Mouse (Mus musculus) heart, postnatal 4 days (tissue): ENCODE measurements around the gene Meiob. TPM values are rescaled to one million over a fixed set of nuclear protein-coding genes. Genes with fewer than 3 reads are reported as not detected.

Experiments used
- DNase-seq: peaks from one replicate; pipeline ENCODE4 v3.0.0; 2021
- total RNA-seq, 2 experiments: library from RNA; stranded (reverse); gene quantifications; 2 replicates each; pipeline ENCODE4 v1.2.3; 2021

The Meiob gene
- total RNA-seq, 2 experiments from 2014 or later = 0.16 TPM; not detected in 1

- no peak for DNase-seq
Measured at GRCm38 (mm10) chr17:24874405-24874745, 70.3 kb downstream of the Meiob start.

GRCm38 (mm10) chr17:24874989-24875388, 70.9 kb downstream of the Meiob start:
- no peak for DNase-seq

- no peak for DNase-seq
Measured at GRCm38 (mm10) chr17:24877336-24878116, 73.4 kb downstream of the Meiob start.

- peak; percentile 75 for DNase-seq
Measured at GRCm38 (mm10) chr17:24878117-24878397, 74.0 kb downstream of the Meiob start.

GRCm38 (mm10) chr17:24878531-24878930, 74.4 kb downstream of the Meiob start:
- DNase-seq = no peak

GRCm38 (mm10) chr17:24881738-24882440, 77.8 kb downstream of the Meiob start:
- peak; percentile 71 for DNase-seq

GRCm38 (mm10) chr17:24884391-24884790, 80.3 kb downstream of the Meiob start:
- DNase-seq = no peak

GRCm38 (mm10) chr17:24885356-24886133, 81.5 kb downstream of the Meiob start:
- DNase-seq = no peak

- peak; percentile 98 for DNase-seq
Measured at GRCm38 (mm10) chr17:24886134-24886931, 82.2 kb downstream of the Meiob start, which contains the start of the genes Nubp2 and Spsb3. TSS of gene Nubp2 (minus strand) at chr17:24886349. TSS of gene Spsb3 (plus strand) at chr17:24886643.

- DNase-seq = no peak
Measured at GRCm38 (mm10) chr17:24886932-24887271, 82.8 kb downstream of the Meiob start.

GRCm38 (mm10) chr17:24887291-24888080, 83.4 kb downstream of the Meiob start:
- no peak for DNase-seq

- no peak for DNase-seq
Measured at GRCm38 (mm10) chr17:24888862-24889261, 84.8 kb downstream of the Meiob start.

Other genes starting within 250 kb of the Meiob start
- 10 to 100 TPM; 82.9 to 87.9 TPM for gene Tsc2, start 171.7 kb upstream of the Meiob start, total RNA-seq
- 1 to 10 TPM; 4.0 TPM for gene Nthl1, start 171.6 kb upstream of the Meiob start, total RNA-seq
- gene Slc9a3r2, start 154.0 kb upstream of the Meiob start, total RNA-seq = 10 to 100 TPM; 61.8 to 75.0 TPM
- gene Npw, start 145.8 kb upstream of the Meiob start, total RNA-seq = not detected
- 10 to 100 TPM; 26.0 to 26.6 TPM for gene Zfp598, start 134.6 kb upstream of the Meiob start, total RNA-seq
- under 1 TPM; 0.14 to 0.27 TPM for gene Syngr3, start 114.3 kb upstream of the Meiob start, total RNA-seq
- gene Gfer, start 108.1 kb upstream of the Meiob start, total RNA-seq = 10 to 100 TPM; 23.3 to 25.6 TPM
- 1 to 10 TPM; 1.9 to 2.1 TPM for gene Noxo1, start 108.1 kb upstream of the Meiob start, total RNA-seq
- 10 to 100 TPM; 25.2 to 29.2 TPM for gene Tbl3, start 96.6 kb upstream of the Meiob start, total RNA-seq
- not detected for gene Rnf151, start 86.2 kb upstream of the Meiob start, total RNA-seq
- gene Rps2, start 86.2 kb upstream of the Meiob start, total RNA-seq = 100 to 1,000 TPM; 734 to 782 TPM
- 100 to 1,000 TPM; 684 to 725 TPM for gene Ndufb10, start 79.8 kb upstream of the Meiob start, total RNA-seq
- 10 to 100 TPM; 19.5 TPM for gene Rpl3l, start 76.5 kb upstream of the Meiob start, total RNA-seq
- gene Msrb1, start 67.6 kb upstream of the Meiob start, total RNA-seq = 10 to 100 TPM; 74.4 to 83.3 TPM
- gene Hs3st6, start 51.3 kb upstream of the Meiob start, total RNA-seq = under 1 TPM in 1 of 2 experiments, not detected in 1; 0.20 TPM
- gene Hagh, start 35.9 kb downstream of the Meiob start, total RNA-seq = 10 to 100 TPM; 77.6 to 82.3 TPM
- 10 to 100 TPM; 50.3 to 53.0 TPM for gene Fahd1, start 46.1 kb downstream of the Meiob start, total RNA-seq
- gene Igfals, start 61.7 kb downstream of the Meiob start, total RNA-seq = 1 to 10 TPM; 2.9 to 3.5 TPM
- 10 to 100 TPM; 25.6 to 27.0 TPM for gene Nubp2, start 82.1 kb downstream of the Meiob start, total RNA-seq
- gene Spsb3, start 82.4 kb downstream of the Meiob start, total RNA-seq = 10 to 100 TPM; 34.8 to 38.6 TPM
- gene Eme2, start 90.8 kb downstream of the Meiob start, total RNA-seq = 10 to 100 TPM; 24.8 to 27.1 TPM
- gene Mrps34, start 90.8 kb downstream of the Meiob start, total RNA-seq = 10 to 100 TPM; 93.6 to 97.0 TPM
- 10 to 100 TPM; 33.6 to 42.8 TPM for gene Nme3, start 92.2 kb downstream of the Meiob start, total RNA-seq
- gene Mapk8ip3, start 132.7 kb downstream of the Meiob start, total RNA-seq = 10 to 100 TPM; 66.5 to 68.5 TPM
- 10 to 100 TPM; 43.6 to 49.9 TPM for gene Jpt2, start 156.4 kb downstream of the Meiob start, total RNA-seq
- gene Cramp1l, start 211.5 kb downstream of the Meiob start, total RNA-seq = 10 to 100 TPM; 15.1 to 16.3 TPM
- 1 to 10 TPM; 7.0 to 7.3 TPM for gene Ift140, start 211.8 kb downstream of the Meiob start, total RNA-seq